Mouse (Mus musculus): ENCODE results near the gene Fchsd2. TPM values are rescaled to one million over a fixed set of nuclear protein-coding genes. Genes with fewer than 3 reads are reported as not detected.

Gene Fchsd2
- total and polyA plus RNA-seq, 2 experiments: 8.9 to 43.0 TPM

DNA sequence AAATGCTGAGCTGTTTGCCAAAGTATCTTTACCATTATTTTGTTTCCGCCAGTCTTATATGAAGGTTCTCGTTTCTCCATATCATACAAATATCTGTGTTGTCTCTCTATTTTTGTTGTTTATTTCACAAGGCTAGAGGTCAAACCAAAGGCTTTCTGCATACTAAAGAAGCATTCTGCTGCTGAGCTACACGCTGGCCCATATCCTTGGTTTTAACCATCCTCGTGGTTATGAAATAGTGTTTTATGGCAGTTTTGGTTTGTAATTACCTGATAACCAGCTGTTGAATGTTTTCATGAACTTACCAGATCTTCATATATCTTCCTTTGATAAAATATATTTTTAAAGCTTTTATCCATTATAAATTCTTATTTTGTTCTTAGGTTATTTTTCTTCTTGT, 156.1 kb downstream of the Fchsd2 start:
- DNase-seq (ENCODE audit: extremely low read depth, low read depth, low spot score): no peak
- TF ChIP-seq POLR2A (IDR thresholded peaks at IDR 0.05; ENCODE audit: extremely low read depth, insufficient read depth, low read length) (no peak), CTCF (IDR thresholded peaks at IDR 0.05; ENCODE audit: low read depth, low read length) (no peak)
- Histone ChIP-seq H3K27ac (replicated peaks; ENCODE audit: insufficient read depth, low read depth, low read length) (no peak overlapping the region), H3K4me1 (ENCODE audit: control insufficient read depth, insufficient read depth, low read length) (no peaks in the 10 kb centered on the region), H3K27me3 (ENCODE audit: control insufficient read depth, insufficient read depth, low read length) (no peaks in the 10 kb centered on the region), H3K4me3 (ENCODE audit: insufficient read depth, low read depth, low read length) (no peak overlapping the region), H3K79me2 (ENCODE audit: control insufficient read depth, insufficient read depth, low read length) (no peaks in the 10 kb centered on the region; the same call in 1 of the 2 replicates), H3K36me3 (ENCODE audit: control insufficient read depth, insufficient read depth, low read length) (peaks cover 38% of the 10 kb centered on the region), H3K9ac (ENCODE audit: low read depth, low read length) (no peak overlapping the region)
- 94% methylated on average over 4 of the region's 4 CpGs for WGBS

DNA sequence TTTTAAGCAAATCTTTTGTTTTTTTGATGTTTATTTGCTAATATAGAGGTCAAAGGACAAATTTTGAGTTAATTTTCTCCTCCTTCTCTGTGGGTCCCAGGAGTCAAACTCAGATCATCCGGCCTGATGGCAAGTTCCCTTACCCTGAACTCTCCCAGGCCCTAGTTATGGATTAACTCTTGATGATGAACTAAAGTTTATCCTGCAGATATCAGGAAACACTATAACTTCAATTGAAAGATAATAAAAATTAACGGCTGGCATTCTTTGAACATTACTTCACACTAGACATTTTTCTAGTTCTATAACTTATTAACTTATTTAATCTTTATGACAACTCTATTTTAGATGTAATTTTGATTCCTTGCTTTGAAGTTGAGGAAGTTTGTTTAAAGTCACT, 156.5 kb downstream of the Fchsd2 start:
- no peak overlapping the region for H3K9ac ChIP-seq (ENCODE audit: low read depth, low read length)
- H3K27ac ChIP-seq (replicated peaks; ENCODE audit: insufficient read depth, low read depth, low read length): no peak overlapping the region
- H3K27me3 ChIP-seq (ENCODE audit: control insufficient read depth, insufficient read depth, low read length): no peaks in the 10 kb centered on the region
- H3K4me3 ChIP-seq (ENCODE audit: insufficient read depth, low read depth, low read length): no peak overlapping the region
- WGBS: 50% methylated on average over 2 of the region's 2 CpGs
- TF ChIP-seq POLR2A (IDR thresholded peaks at IDR 0.05; ENCODE audit: extremely low read depth, insufficient read depth, low read length) (no peak), CTCF (IDR thresholded peaks at IDR 0.05; ENCODE audit: low read depth, low read length) (no peak)
- peaks cover 36% of the 10 kb centered on the region for H3K36me3 ChIP-seq (ENCODE audit: control insufficient read depth, insufficient read depth, low read length)
- no peaks in the 10 kb centered on the region for H3K4me1 ChIP-seq (ENCODE audit: control insufficient read depth, insufficient read depth, low read length)
- DNase-seq (ENCODE audit: extremely low read depth, low read depth, low spot score): no peak
- no peaks in the 10 kb centered on the region; the same call in 1 of the 2 replicates for H3K79me2 ChIP-seq (ENCODE audit: control insufficient read depth, insufficient read depth, low read length)

DNA sequence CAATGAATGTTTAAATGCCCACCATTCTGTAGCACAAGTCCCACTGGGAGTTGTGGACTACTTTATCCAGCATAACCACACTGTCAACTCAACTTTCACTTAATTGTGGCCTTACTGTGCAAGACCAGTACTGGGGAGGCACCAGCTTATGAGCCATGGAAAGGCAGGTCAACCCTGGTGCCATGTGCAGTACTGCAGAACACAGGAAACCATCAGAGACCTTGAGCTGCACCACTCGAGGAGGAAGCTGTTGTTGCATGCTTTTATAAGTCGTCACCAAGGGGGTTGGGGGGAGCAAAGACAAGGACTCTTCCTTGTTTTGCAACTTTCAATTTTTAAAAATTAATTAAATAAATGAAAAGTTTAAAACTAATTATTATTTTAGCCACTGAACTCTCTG, 160.4 kb downstream of the Fchsd2 start:
- TF ChIP-seq CTCF (IDR thresholded peaks at IDR 0.05; ENCODE audit: low read depth, low read length) (no peak), POLR2A (IDR thresholded peaks at IDR 0.05; ENCODE audit: extremely low read depth, insufficient read depth, low read length) (no peak)
- DNase-seq (ENCODE audit: extremely low read depth, low read depth, low spot score): no peak
- 87% methylated on average over 2 of the region's 2 CpGs for WGBS
- H3K27ac ChIP-seq (replicated peaks; ENCODE audit: insufficient read depth, low read depth, low read length): no peak overlapping the region
- no peaks in the 10 kb centered on the region for H3K27me3 ChIP-seq (ENCODE audit: control insufficient read depth, insufficient read depth, low read length)
- H3K79me2 ChIP-seq (ENCODE audit: control insufficient read depth, insufficient read depth, low read length): no peaks in the 10 kb centered on the region; the same call in 1 of the 2 replicates
- peaks cover 33% of the 10 kb centered on the region for H3K36me3 ChIP-seq (ENCODE audit: control insufficient read depth, insufficient read depth, low read length)
- no peaks in the 10 kb centered on the region for H3K4me1 ChIP-seq (ENCODE audit: control insufficient read depth, insufficient read depth, low read length)
- no peak overlapping the region for H3K9ac ChIP-seq (ENCODE audit: low read depth, low read length)
- H3K4me3 ChIP-seq (ENCODE audit: insufficient read depth, low read depth, low read length): no peak overlapping the region

DNA sequence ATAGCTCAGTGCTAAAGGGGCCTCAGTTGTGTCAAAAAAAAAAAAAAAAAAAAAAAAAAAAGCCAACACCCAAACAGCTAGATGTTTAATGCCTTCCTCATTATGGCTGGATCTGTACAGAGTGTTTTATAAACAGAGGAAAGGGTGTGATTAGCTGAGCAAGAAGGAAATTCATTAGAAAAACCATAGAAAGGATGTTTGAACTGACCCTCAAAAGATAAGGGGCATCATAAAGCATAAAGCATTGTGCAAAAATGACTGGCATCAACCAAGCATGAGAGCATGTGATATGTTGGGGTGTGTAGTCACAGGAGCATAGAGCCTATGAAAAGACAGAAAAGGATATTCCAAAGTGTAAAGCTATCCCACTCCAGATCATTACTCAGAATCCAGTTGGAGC, 165.8 kb downstream of the Fchsd2 start:
- no peaks in the 10 kb centered on the region; the same call in 1 of the 2 replicates for H3K4me1 ChIP-seq (ENCODE audit: control insufficient read depth, insufficient read depth, low read length)

DNA sequence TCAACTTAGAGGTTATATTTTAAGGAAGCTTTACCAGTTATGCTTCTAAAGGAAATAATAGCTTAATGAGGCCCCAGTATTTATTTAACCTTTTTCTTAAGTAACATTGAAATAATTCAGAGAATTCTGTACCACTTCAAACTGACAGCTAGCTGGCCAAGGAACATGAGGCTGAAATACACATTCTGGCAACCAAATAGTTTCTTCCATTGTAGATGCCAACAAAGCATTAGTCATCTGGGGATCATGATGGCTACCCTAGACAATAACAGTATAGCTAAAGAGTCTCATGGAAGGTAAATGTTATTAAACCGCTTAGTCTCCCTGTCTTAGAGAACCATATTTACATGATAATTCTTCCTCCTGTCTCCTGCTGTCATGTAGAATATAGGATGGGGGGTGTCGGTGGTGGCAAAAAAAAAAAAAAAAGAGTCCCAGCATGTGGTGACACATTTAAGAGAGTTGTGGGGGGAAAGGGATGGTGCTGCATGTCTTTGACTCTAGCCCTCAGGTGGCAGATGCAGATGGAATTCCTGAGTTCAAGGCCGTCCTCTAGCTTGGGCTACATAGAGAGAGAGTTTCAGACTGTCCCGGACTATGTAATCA, 169.4 kb downstream of the Fchsd2 start:
- Histone ChIP-seq H3K27ac (replicated peaks; ENCODE audit: insufficient read depth, low read depth, low read length) (no peak overlapping the region), H3K9ac (ENCODE audit: low read depth, low read length) (no peak overlapping the region), H3K4me3 (ENCODE audit: insufficient read depth, low read depth, low read length) (no peak overlapping the region), H3K36me3 (ENCODE audit: control insufficient read depth, insufficient read depth, low read length) (peaks cover 26% of the 10 kb centered on the region), H3K4me1 (ENCODE audit: control insufficient read depth, insufficient read depth, low read length) (peaks cover 4% of the 10 kb centered on the region; the same call in 1 of the 2 replicates), H3K27me3 (ENCODE audit: control insufficient read depth, insufficient read depth, low read length) (no peaks in the 10 kb centered on the region), H3K79me2 (ENCODE audit: control insufficient read depth, insufficient read depth, low read length) (no peaks in the 10 kb centered on the region; the same call in 1 of the 2 replicates)
- TF ChIP-seq POLR2A (IDR thresholded peaks at IDR 0.05; ENCODE audit: extremely low read depth, insufficient read depth, low read length): no peak
- no peak for TF ChIP-seq CTCF (IDR thresholded peaks at IDR 0.05; ENCODE audit: low read depth, low read length)
- no peak for DNase-seq (ENCODE audit: extremely low read depth, low read depth, low spot score)
- 97% methylated on average over 4 of the region's 4 CpGs for WGBS

More for the DNA sequence above, 165.8 kb downstream of the Fchsd2 start:
- H3K36me3 ChIP-seq (ENCODE audit: control insufficient read depth, insufficient read depth, low read length): peaks cover 30% of the 10 kb centered on the region
- H3K4me3 ChIP-seq (ENCODE audit: insufficient read depth, low read depth, low read length): no peak overlapping the region
- no peak for DNase-seq (ENCODE audit: extremely low read depth, low read depth, low spot score)
- H3K79me2 ChIP-seq (ENCODE audit: control insufficient read depth, insufficient read depth, low read length): no peaks in the 10 kb centered on the region; the same call in 1 of the 2 replicates
- TF ChIP-seq CTCF (IDR thresholded peaks at IDR 0.05; ENCODE audit: low read depth, low read length) (no peak), POLR2A (IDR thresholded peaks at IDR 0.05; ENCODE audit: extremely low read depth, insufficient read depth, low read length) (no peak)
- no peaks in the 10 kb centered on the region for H3K27me3 ChIP-seq (ENCODE audit: control insufficient read depth, insufficient read depth, low read length)
- no peak overlapping the region for H3K27ac ChIP-seq (replicated peaks; ENCODE audit: insufficient read depth, low read depth, low read length)
- no peak overlapping the region for H3K9ac ChIP-seq (ENCODE audit: low read depth, low read length)

DNA sequence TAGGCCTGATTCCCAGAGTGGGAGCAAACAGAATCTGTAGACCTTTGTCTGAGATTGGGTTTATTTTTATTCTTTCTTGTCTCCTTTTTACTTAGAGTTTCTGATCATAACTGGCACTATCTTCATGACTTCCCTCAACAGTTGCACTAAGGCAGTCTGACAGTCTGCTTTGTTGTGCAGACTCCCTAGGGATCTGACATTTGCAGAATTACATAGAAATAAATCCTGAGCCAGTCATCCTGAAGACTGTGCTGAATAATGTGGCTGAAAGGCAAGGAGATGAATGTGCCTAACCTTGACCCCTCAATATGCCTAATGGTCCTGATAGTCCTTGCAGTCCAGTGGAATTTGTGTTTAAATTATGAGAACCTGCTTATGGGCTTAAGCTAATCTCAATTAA, 170.8 kb downstream of the Fchsd2 start:
- no peaks in the 10 kb centered on the region for H3K27me3 ChIP-seq (ENCODE audit: control insufficient read depth, insufficient read depth, low read length)
- H3K27ac ChIP-seq (replicated peaks; ENCODE audit: insufficient read depth, low read depth, low read length): no peak overlapping the region
- H3K4me1 ChIP-seq (ENCODE audit: control insufficient read depth, insufficient read depth, low read length): peaks cover 9% of the 10 kb centered on the region; the same call in 1 of the 2 replicates
- H3K9ac ChIP-seq (ENCODE audit: low read depth, low read length): no peak overlapping the region
- H3K79me2 ChIP-seq (ENCODE audit: control insufficient read depth, insufficient read depth, low read length): no peaks in the 10 kb centered on the region; the same call in 1 of the 2 replicates
- no peak for DNase-seq (ENCODE audit: extremely low read depth, low read depth, low spot score)
- peaks cover 29% of the 10 kb centered on the region for H3K36me3 ChIP-seq (ENCODE audit: control insufficient read depth, insufficient read depth, low read length)
- H3K4me3 ChIP-seq (ENCODE audit: insufficient read depth, low read depth, low read length): no peak overlapping the region
- TF ChIP-seq CTCF (IDR thresholded peaks at IDR 0.05; ENCODE audit: low read depth, low read length) (no peak), POLR2A (IDR thresholded peaks at IDR 0.05; ENCODE audit: extremely low read depth, insufficient read depth, low read length) (no peak)
